Mouse (Mus musculus): Measurements from ENCODE around the gene Myadm.

The Myadm gene

DNA sequence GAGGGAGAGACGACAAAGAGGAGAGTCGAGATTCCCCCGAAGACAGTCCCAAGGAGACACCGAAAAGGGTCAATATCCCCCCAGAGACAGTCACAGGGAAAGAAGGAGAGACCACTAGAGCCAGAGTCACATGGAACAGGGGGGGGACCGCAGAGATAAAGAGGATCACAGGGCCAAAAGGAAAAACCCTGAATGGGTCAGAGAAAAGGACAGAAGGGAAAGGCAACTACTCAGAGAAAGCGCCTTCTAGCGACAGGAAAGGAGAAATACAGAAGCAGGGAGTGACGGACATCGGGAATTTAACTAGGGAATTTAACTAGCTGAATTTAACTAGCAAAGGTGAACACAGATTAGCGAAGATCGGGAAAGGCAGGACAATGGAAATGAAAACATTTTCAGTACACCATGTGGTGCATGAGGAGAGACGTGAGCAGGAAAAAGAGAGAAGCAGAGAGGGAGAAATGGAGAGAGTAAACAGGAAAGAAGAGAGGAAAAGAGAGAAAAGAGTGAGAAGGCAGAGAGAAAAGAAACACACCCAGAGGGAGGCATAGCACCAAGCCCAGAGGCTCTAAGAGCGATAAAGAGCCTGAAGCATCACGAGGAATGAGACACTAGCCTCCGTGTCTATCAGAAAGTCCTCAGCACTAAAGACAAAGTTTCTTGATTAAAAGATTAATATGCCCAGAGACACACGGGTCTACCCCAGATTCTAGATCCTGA, 13.8 kb downstream of the Myadm start:
- Histone ChIP-seq H3K27me3 (ENCODE audit: insufficient read depth, low read length) (peaks cover 5% of the 10 kb centered on the region; the same call in 1 of the 2 replicates), H3K4me1 (replicated peaks; ENCODE audit: low read depth, low read length) (peaks cover 87% of the 10 kb centered on the region), H3K9me3 (ENCODE audit: low read length) (no peaks in the 10 kb centered on the region), H3K4me3 (replicated peaks; ENCODE audit: low read length) (peak overlapping the region; percentile 82), H3K36me3 (ENCODE audit: insufficient read depth, low read length) (peaks cover 37% of the 10 kb centered on the region)
- peak; percentile 95 for TF ChIP-seq CTCF (conservative IDR thresholded peaks at IDR 0.05; ENCODE audit: low read length)
- no peak for TF ChIP-seq POU5F1 (IDR thresholded peaks at IDR 0.05; ENCODE audit: borderline replicate concordance, low read length)

DNA sequence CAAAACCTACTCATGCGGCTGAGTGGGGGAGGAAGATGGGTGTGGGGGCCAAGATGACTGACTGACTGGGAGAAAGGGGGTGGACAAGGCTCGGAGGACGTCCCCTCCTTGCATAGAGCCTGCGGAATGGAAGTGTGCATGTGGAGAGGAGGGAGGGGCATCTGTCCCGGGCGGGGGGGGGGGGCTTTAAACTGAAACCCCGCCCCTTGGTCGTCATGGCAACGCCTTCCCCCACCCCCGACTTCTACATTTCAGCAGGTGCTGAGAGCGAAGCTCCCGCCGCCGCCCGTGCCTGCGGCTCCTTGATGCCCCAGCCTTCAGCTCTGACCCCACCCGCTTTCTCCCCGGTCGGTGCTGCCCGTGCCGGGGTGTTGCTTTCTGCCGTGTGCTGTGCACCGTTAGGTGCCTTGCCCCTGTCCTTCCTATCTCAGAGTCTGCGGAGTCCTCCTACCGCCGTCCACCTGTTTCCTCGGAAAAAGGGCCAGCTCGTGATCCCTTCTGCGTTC, 14.4 kb downstream of the Myadm start:
- H3K9me3 ChIP-seq (ENCODE audit: low read length), result no peaks in the 10 kb centered on the region
- H3K36me3 ChIP-seq (ENCODE audit: insufficient read depth, low read length), result peaks cover 36% of the 10 kb centered on the region
- peaks cover 5% of the 10 kb centered on the region; the same call in 1 of the 2 replicates for H3K27me3 ChIP-seq (ENCODE audit: insufficient read depth, low read length)
- H3K4me1 ChIP-seq (replicated peaks; ENCODE audit: low read depth, low read length), result peaks cover 81% of the 10 kb centered on the region
- no peak for TF ChIP-seq POU5F1 (IDR thresholded peaks at IDR 0.05; ENCODE audit: borderline replicate concordance, low read length)
- TF ChIP-seq CTCF (conservative IDR thresholded peaks at IDR 0.05; ENCODE audit: low read length), result no peak
- no peak for TF ChIP-seq NANOG (IDR thresholded peaks at IDR 0.05; ENCODE audit: borderline replicate concordance, low read length)
- peak overlapping the region; percentile 82 for H3K4me3 ChIP-seq (replicated peaks; ENCODE audit: low read length)

DNA sequence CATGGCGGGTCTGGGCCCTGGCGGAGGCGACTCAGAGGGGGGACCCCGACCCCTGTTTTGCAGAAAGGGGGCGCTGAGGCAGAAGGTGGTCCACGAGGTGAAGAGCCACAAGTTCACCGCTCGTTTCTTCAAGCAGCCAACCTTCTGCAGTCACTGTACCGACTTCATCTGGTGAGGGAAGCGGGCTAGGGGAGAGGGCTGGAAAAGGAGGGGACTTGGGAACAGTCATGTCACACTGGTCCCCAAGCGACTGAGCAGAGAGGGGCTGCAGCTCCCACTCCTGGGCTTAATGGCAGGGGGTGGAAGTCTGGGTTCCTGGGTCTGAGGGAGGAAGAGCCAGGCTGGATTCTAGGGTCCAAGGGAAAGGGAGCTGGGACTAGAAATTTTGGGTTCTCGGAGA, 14.9 kb downstream of the Myadm start:
- Histone ChIP-seq H3K36me3 (ENCODE audit: insufficient read depth, low read length) (peaks cover 36% of the 10 kb centered on the region), H3K4me1 (replicated peaks; ENCODE audit: low read depth, low read length) (peaks cover 76% of the 10 kb centered on the region), H3K4me3 (replicated peaks; ENCODE audit: low read length) (peak overlapping the region; percentile 82), H3K27me3 (ENCODE audit: insufficient read depth, low read length) (peaks cover 5% of the 10 kb centered on the region; the same call in 1 of the 2 replicates), H3K9me3 (ENCODE audit: low read length) (no peaks in the 10 kb centered on the region)
- TF ChIP-seq POU5F1 (IDR thresholded peaks at IDR 0.05; ENCODE audit: borderline replicate concordance, low read length), result no peak
- no peak for TF ChIP-seq NANOG (IDR thresholded peaks at IDR 0.05; ENCODE audit: borderline replicate concordance, low read length)
- TF ChIP-seq CTCF (conservative IDR thresholded peaks at IDR 0.05; ENCODE audit: low read length), result no peak

DNA sequence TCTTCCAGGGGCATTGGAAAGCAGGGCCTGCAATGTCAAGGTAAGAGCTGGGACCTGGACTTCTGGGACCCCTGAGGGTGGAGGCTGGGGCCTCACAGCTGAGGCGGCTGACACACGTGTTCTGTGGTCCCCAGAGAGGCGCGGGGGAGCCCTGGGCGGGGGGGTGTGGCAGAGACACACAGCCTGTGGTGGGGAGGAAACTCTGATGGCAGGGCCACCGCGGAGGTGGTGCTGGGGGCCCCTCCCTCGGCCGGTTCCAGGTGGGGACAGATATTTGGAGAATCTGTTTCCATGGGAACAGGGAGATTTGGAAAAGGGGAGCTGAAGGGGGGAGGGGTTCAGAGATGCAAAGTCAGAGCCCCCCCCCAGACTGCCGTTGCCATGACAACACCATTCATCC, 15.4 kb downstream of the Myadm start:
- Histone ChIP-seq H3K27me3 (ENCODE audit: insufficient read depth, low read length) (peaks cover 5% of the 10 kb centered on the region; the same call in 1 of the 2 replicates), H3K4me3 (replicated peaks; ENCODE audit: low read length) (peak overlapping the region; percentile 82), H3K9me3 (ENCODE audit: low read length) (no peaks in the 10 kb centered on the region), H3K4me1 (replicated peaks; ENCODE audit: low read depth, low read length) (peaks cover 71% of the 10 kb centered on the region), H3K36me3 (ENCODE audit: insufficient read depth, low read length) (peaks cover 31% of the 10 kb centered on the region)
- TF ChIP-seq NANOG (IDR thresholded peaks at IDR 0.05; ENCODE audit: borderline replicate concordance, low read length), result no peak
- no peak for TF ChIP-seq POU5F1 (IDR thresholded peaks at IDR 0.05; ENCODE audit: borderline replicate concordance, low read length)

DNA sequence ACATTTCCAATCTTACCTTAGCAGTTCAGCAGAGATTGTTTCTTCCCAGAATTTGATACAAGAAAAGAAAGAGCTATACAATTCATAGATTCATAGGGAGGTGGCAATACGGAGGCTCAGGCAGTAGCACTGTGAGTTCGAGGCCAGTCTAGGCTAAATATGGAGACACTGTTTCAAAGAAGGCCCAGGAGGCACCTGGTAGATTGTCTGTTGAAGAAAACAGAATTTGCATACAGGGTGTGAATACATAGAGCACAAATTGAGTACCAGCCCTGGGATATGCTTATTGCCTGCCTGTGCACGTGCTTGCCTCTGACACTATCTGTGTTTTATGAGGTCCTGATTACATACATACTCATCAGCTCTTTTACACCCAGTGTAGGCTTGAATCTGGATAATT, 17.5 kb downstream of the Myadm start:
- TF ChIP-seq POU5F1 (IDR thresholded peaks at IDR 0.05; ENCODE audit: borderline replicate concordance, low read length) (no peak), CTCF (conservative IDR thresholded peaks at IDR 0.05; ENCODE audit: low read length) (no peak)
- peaks cover 5% of the 10 kb centered on the region; the same call in 1 of the 2 replicates for H3K27me3 ChIP-seq (ENCODE audit: insufficient read depth, low read length)
- H3K36me3 ChIP-seq (ENCODE audit: insufficient read depth, low read length), result peaks cover 32% of the 10 kb centered on the region
- no peak overlapping the region for H3K4me3 ChIP-seq (replicated peaks; ENCODE audit: low read length)
- peaks cover 55% of the 10 kb centered on the region for H3K4me1 ChIP-seq (replicated peaks; ENCODE audit: low read depth, low read length)
- no peaks in the 10 kb centered on the region for H3K9me3 ChIP-seq (ENCODE audit: low read length)

DNA sequence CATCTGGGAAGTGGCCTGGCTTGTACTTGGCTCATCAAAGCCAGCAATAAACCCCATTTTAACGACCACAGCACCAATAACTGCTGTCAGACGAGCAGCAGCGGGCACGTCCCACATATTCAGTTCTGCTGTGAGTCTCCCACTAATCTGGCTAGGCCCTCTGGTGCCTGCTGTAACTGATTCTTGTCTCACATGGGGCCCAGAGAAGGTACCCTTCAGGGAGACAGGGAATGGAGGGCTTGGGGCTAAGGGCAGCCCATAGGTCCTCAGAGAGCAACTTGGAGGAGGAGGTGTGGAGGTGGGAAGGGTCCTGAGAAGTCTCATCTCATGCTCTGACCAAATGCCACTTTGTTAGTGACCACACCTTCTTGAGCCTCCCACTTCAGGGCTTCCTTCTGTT, 19.8 kb downstream of the Myadm start:
- H3K4me1 ChIP-seq (replicated peaks; ENCODE audit: low read depth, low read length), result peaks cover 35% of the 10 kb centered on the region
- no peaks in the 10 kb centered on the region for H3K9me3 ChIP-seq (ENCODE audit: low read length)
- H3K36me3 ChIP-seq (ENCODE audit: insufficient read depth, low read length), result peaks cover 48% of the 10 kb centered on the region
- no peaks in the 10 kb centered on the region for H3K27me3 ChIP-seq (ENCODE audit: insufficient read depth, low read length)
- TF ChIP-seq CTCF (conservative IDR thresholded peaks at IDR 0.05; ENCODE audit: low read length) (no peak), NANOG (IDR thresholded peaks at IDR 0.05; ENCODE audit: borderline replicate concordance, low read length) (no peak), POU5F1 (IDR thresholded peaks at IDR 0.05; ENCODE audit: borderline replicate concordance, low read length) (no peak)
- H3K4me3 ChIP-seq (replicated peaks; ENCODE audit: low read length), result no peak overlapping the region

DNA sequence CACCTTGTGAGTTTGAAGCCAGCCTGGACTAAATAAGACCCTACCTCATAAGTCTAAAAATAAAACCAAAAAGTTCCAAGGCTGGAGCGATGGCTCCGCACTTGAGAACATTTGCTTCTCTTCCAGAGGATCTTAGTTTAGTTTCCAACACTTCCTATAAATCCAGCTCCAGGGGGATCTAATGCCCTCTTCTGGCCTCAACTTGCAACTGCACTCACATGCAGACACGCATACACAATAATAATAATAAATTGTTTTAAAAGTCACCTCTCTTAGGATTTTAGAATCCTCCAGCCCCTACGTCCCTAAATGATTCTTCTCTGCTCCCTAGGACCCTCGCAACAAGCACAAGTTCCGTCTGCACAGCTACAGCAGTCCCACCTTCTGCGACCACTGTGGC, 21.4 kb downstream of the Myadm start:
- peaks cover 19% of the 10 kb centered on the region for H3K4me1 ChIP-seq (replicated peaks; ENCODE audit: low read depth, low read length)
- H3K9me3 ChIP-seq (ENCODE audit: low read length), result no peaks in the 10 kb centered on the region
- H3K4me3 ChIP-seq (replicated peaks; ENCODE audit: low read length), result no peak overlapping the region
- H3K27me3 ChIP-seq (ENCODE audit: insufficient read depth, low read length), result no peaks in the 10 kb centered on the region
- peaks cover 63% of the 10 kb centered on the region for H3K36me3 ChIP-seq (ENCODE audit: insufficient read depth, low read length)
- TF ChIP-seq NANOG (IDR thresholded peaks at IDR 0.05; ENCODE audit: borderline replicate concordance, low read length), result no peak
- TF ChIP-seq POU5F1 (IDR thresholded peaks at IDR 0.05; ENCODE audit: borderline replicate concordance, low read length), result no peak
- TF ChIP-seq CTCF (conservative IDR thresholded peaks at IDR 0.05; ENCODE audit: low read length), result peak; percentile 55

DNA sequence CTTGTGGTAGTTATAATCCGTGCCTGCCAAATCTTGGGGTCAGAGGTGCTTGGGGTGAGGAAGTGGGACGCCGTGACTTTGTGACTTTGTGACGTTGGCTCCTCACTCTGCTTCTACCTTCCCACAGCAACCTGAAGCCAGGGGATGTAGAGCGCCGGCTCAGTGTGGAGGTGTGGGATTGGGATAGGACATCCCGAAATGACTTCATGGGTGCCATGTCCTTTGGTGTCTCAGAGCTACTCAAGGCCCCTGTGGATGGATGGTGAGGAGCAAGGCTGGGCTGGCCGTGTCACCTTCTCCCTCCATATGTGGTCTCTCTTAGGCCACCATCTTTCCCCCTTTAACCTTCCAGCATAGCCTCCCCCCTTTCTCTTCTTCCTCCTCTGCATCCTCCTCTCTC, 24.7 kb downstream of the Myadm start:
- Histone ChIP-seq H3K9me3 (ENCODE audit: low read length) (no peaks in the 10 kb centered on the region), H3K36me3 (ENCODE audit: insufficient read depth, low read length) (peaks cover 53% of the 10 kb centered on the region), H3K4me1 (replicated peaks; ENCODE audit: low read depth, low read length) (peaks cover 5% of the 10 kb centered on the region), H3K27me3 (ENCODE audit: insufficient read depth, low read length) (no peaks in the 10 kb centered on the region), H3K4me3 (replicated peaks; ENCODE audit: low read length) (no peak overlapping the region)
- TF ChIP-seq NANOG (IDR thresholded peaks at IDR 0.05; ENCODE audit: borderline replicate concordance, low read length) (no peak), POU5F1 (IDR thresholded peaks at IDR 0.05; ENCODE audit: borderline replicate concordance, low read length) (no peak), CTCF (conservative IDR thresholded peaks at IDR 0.05; ENCODE audit: low read length) (no peak)

DNA sequence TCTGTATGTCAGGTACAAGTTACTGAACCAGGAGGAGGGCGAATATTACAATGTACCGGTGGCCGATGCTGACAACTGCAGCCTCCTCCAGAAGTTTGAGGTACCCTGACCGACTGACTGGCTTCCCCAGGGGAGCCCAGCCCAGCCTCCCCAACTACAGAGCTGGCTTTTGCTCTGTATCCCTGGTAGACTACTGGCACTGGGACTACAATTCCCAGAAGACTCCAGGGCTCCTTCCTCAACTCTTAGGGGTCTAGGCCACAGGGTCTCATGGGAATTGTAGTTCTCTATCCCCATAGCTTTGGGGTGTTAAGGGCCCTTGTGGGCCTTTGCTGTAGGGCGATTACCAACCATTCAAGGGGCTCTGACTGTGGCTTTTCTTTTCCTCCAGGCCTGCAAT, 25.2 kb downstream of the Myadm start:
- TF ChIP-seq NANOG (IDR thresholded peaks at IDR 0.05; ENCODE audit: borderline replicate concordance, low read length) (no peak), POU5F1 (IDR thresholded peaks at IDR 0.05; ENCODE audit: borderline replicate concordance, low read length) (no peak), CTCF (conservative IDR thresholded peaks at IDR 0.05; ENCODE audit: low read length) (no peak)
- H3K9me3 ChIP-seq (ENCODE audit: low read length), result no peaks in the 10 kb centered on the region
- no peak overlapping the region for H3K4me3 ChIP-seq (replicated peaks; ENCODE audit: low read length)
- H3K36me3 ChIP-seq (ENCODE audit: insufficient read depth, low read length), result peaks cover 51% of the 10 kb centered on the region
- H3K27me3 ChIP-seq (ENCODE audit: insufficient read depth, low read length), result no peaks in the 10 kb centered on the region
- peaks cover 5% of the 10 kb centered on the region for H3K4me1 ChIP-seq (replicated peaks; ENCODE audit: low read depth, low read length)

Measured in E14TG2a.4 (cell line).